Mouse (Mus musculus) midbrain, embryonic 10.5 days (tissue): ENCODE data around the gene Abcf1. TPM values are rescaled to one million over a fixed set of nuclear protein-coding genes. Genes with fewer than 3 reads are reported as not detected.
"Not testable (repeated sequence)": the region's sequence is repeated elsewhere in the genome, so short reads cannot be mapped to it uniquely, and the experiment has no call there.

Source experiments
- DNase-seq: peaks from one replicate; pipeline ENCODE4 v3.0.0-alpha.2; 2017; ENCODE audit warnings: low spot score
- H3K27ac ChIP-seq: fragments of 300-500 bp; sonication (generic); replicated peaks from 2 replicates; pipeline ENCODE4 v1.5.1; 2016; ENCODE audit warnings: mild to moderate bottlenecking
- H3K27me3 ChIP-seq: fragments of 300-500 bp; sonication (generic); 2 replicates; pipeline ENCODE4 v1.6.1; 2016; ENCODE audit warnings: low read depth, mild to moderate bottlenecking; ENCODE audit not compliant: poor library complexity, severe bottlenecking
- H3K36me3 ChIP-seq: fragments of 300-500 bp; sonication (generic); 2 replicates; pipeline ENCODE4 v1.6.1; 2016; ENCODE audit warnings: mild to moderate bottlenecking, moderate library complexity
- H3K4me1 ChIP-seq: fragments of 300-500 bp; sonication (generic); 2 replicates; pipeline ENCODE4 v1.6.1; 2016
- H3K4me3 ChIP-seq: fragments of 300-500 bp; sonication (generic); 2 replicates; pipeline ENCODE4 v1.5.1; 2016; ENCODE audit warnings: mild to moderate bottlenecking, moderate library complexity
- H3K9me3 ChIP-seq: fragments of 300-500 bp; sonication (generic); replicated peaks from 2 replicates; pipeline ENCODE4 v1.6.1; 2016; ENCODE audit warnings: mild to moderate bottlenecking
- WGBS: fragments of 180-500 bp; shearing (Covaris S2); methylation state at CpG from one replicate; pipeline ENCODE4 v1.1.7; 2016; 5-methylcytosine and 5-hydroxymethylcytosine counted together
- polyA plus RNA-seq: library from polyadenylated mRNA; unstranded; fragments of >200 nt; fragmentation: Nextera tagmentation; extraction: Ambion mirVana; gene quantifications from 2 replicates; pipeline ENCODE4 v1.2.1, GENCODE M21; 2016

Gene Abcf1
- polyA plus RNA-seq: 117 and 121 TPM in 2 replicates

DNA sequence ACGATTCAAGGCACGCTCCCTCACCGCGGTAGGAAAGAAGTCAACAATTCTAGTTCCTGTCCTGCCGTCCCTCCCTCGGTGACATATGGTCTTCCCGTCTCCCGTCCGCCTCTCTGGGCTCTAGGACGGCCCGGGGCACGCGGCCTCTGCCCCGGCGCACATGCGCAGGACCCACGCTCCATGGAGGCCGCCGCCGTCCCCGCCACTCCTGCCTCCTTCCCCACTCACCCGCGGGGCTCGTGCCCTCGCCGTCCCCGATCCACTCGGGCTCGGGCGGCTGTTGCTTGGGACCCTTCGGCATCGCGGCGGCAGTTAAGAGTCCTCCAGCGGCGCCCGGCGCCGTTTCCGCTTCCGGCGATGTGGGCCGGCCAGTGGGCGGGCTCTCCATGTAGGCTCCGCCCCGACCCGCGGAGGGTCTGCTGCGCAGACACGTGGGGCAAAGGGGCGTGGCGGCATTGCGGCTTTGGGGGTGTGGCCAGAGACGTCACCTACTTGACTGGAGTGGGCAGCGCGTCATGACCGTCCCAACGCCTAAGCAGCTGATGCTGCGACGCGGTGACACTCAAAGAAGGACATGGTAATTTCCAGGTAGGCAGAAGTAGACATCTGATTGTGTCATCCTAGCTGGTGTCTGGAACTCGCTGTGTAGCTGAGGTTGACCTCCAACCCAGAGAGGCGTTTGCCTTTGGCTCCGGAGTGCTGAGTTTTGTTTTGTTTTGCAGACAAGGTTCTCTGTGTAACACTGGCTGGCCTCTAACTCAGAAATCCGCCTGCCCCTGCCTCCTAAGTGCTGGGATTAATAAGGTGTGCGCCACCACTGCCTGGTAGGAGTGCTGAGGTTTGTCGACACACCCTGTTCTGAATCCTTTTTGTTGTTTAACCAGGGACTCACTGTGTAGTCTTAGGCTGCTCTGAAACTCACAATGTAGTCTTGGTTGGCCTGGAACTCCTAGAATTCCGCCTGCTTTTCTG, at the start of gene Abcf1:
Gene Abcf1, minus strand, starts transcription at position 344 of the 972 bp plus-strand sequence.
- Histone ChIP-seq H3K27ac (peak within 1 kb of the TSS; percentile 90), H3K4me3 (peak within 1 kb of the TSS; percentile 95), H3K27me3 (no peaks in the 10 kb centered on the region), H3K9me3 (no peaks in the 10 kb centered on the region), H3K4me1 (peaks cover 24% of the 10 kb centered on the region), H3K36me3 (peaks cover 54% of the 10 kb centered on the region)
- WGBS: under 1% methylated on average over 68 of the region's 68 CpGs
- peak; percentile 99 for DNase-seq

DNA sequence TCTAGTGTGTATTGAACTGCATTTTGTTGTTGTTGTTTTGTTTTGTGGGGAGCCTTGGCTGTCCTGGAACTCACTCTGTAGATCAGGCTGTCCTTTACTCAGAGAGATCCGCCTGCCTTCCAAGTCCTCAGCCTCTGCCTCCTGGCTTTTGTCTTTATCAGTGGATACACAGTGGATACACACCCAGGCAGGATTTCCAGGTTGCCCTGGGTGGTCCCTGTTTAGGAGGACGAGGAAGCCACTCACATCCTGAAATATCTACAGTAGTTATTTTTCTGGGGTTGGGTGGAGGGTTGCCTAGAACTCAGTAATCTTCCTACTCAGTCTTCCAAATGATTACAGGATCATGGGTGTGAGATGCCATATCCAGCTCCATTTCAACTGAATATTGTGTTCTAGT, 49.4 kb upstream of the Abcf1 start:
- Histone ChIP-seq H3K27ac (no peak overlapping the region), H3K9me3 (no peaks in the 10 kb centered on the region; the same call in 1 of the 2 replicates), H3K36me3 (peaks cover 19% of the 10 kb centered on the region), H3K4me1 (peaks cover 12% of the 10 kb centered on the region), H3K4me3 (no peak overlapping the region), H3K27me3 (no peaks in the 10 kb centered on the region)
- no peak for DNase-seq
- 73% methylated on average over 2 of the region's 2 CpGs for WGBS

DNA sequence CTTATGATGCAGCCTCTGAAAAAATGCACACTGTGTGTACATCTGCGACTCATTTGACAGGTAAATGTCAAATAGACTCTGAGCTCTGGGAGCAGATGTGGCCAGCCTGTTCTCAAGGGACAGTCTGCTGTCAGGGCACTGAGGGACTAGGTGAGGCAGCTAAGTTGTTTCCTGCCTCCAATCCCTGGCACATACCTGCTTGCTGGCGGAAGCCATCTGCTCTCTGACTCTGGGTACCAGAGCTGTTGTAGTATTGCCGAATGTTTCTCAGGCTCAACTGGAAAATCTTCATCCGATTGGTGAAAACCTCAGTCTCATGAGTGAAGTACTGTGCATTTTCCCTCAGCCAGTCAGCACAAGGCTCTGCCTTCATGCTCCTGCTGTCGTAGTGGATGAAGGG, 47.5 kb upstream of the Abcf1 start:
- peaks cover 12% of the 10 kb centered on the region for H3K4me1 ChIP-seq
- DNase-seq: no peak
- 95% methylated on average over 5 of the region's 5 CpGs for WGBS
- H3K27ac ChIP-seq: no peak overlapping the region
- no peak overlapping the region for H3K4me3 ChIP-seq
- no peaks in the 10 kb centered on the region; the same call in 1 of the 2 replicates for H3K9me3 ChIP-seq
- no peaks in the 10 kb centered on the region for H3K27me3 ChIP-seq
- peaks cover 20% of the 10 kb centered on the region for H3K36me3 ChIP-seq

- Histone ChIP-seq H3K27me3 (no peaks in the 10 kb centered on the region), H3K4me3 (no peak overlapping the region), H3K9me3 (no peaks in the 10 kb centered on the region; the same call in 1 of the 2 replicates), H3K27ac (no peak overlapping the region), H3K36me3 (peaks cover 20% of the 10 kb centered on the region), H3K4me1 (no peaks in the 10 kb centered on the region)
- no peak for DNase-seq
- WGBS: 94% methylated on average over 5 of the region's 5 CpGs
Measured at GRCm38 (mm10) chr17:36014977-36015376, 45.4 kb upstream of the Abcf1 start.

DNA sequence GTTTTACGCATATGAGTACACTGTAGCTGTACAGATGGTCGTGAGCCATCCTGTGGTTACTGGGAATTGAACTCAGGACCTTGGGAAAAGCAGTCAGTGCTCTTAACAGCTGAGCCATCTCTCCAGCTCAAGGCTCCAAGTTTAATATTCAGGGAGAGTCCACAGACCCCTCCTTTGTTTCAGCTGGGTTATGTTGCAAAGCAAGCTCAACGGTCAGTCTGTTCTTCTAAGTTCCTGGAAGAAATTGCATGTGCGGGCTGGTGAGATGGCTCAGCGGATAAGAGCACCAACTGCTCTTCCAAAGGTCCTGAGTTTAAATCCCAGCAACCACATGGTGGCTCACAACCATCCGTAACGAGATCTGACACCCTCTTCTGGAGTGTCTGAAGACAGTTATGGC, 34.8 kb upstream of the Abcf1 start:
- DNase-seq, H3K4me3 ChIP-seq, H3K4me1 ChIP-seq, H3K27me3 ChIP-seq, H3K27ac ChIP-seq: not testable (repeated sequence)
- WGBS: 96% methylated on average over 7 of the region's 7 CpGs
- Histone ChIP-seq H3K36me3 (peaks cover 27% of the 10 kb centered on the region), H3K9me3 (peaks cover 14% of the 10 kb centered on the region)

DNA sequence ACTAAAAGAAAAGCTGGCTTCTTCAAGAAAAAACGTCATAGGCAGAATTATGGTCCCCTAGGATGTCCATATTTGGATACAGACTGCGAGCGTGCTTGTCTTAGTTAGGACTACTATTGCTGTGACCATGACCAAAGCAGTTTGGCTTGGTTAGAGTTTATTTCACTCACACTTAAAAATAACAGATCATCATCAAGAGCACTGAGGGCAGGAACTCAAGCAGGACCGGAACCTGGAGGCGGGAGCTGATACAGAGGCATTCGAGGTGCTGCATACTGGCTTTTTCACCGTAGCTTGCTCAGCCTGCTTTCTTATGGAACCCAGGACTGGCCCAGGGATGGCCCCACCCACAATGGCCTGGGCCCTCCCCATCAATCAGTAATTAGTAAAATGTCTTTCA, 33.8 kb upstream of the Abcf1 start:
- 93% methylated on average over 7 of the region's 7 CpGs for WGBS
- H3K4me3 ChIP-seq: no peak overlapping the region
- H3K9me3 ChIP-seq: peaks cover 14% of the 10 kb centered on the region
- no peaks in the 10 kb centered on the region for H3K27me3 ChIP-seq
- DNase-seq: no peak
- H3K4me1 ChIP-seq: no peaks in the 10 kb centered on the region
- peaks cover 27% of the 10 kb centered on the region for H3K36me3 ChIP-seq
- H3K27ac ChIP-seq: no peak overlapping the region

DNA sequence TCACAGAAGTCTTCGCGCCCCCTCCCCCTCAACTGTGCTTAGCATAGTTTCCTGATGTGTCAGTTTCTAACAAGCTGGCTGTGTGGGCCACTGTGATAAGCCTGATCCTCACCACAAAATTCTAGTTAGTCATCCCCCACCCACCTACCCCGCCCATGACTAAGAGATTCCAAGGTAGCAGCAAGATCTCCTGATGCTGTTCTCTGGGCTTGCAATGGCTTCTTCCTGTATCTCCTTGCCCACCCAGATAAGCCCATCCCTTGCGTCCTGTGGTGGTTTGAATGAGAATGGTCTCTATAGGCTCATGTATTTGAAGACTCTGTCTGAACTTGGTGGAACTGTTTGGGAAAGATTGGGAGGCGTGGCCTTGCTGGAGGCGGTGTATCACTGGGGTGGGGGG, 32.4 kb upstream of the Abcf1 start:
- Histone ChIP-seq H3K4me1 (peaks cover 8% of the 10 kb centered on the region), H3K4me3 (no peak overlapping the region), H3K27me3 (no peaks in the 10 kb centered on the region), H3K9me3 (peaks cover 14% of the 10 kb centered on the region), H3K27ac (no peak overlapping the region), H3K36me3 (peaks cover 26% of the 10 kb centered on the region)
- 93% methylated on average over 6 of the region's 6 CpGs for WGBS
- no peak for DNase-seq

DNA sequence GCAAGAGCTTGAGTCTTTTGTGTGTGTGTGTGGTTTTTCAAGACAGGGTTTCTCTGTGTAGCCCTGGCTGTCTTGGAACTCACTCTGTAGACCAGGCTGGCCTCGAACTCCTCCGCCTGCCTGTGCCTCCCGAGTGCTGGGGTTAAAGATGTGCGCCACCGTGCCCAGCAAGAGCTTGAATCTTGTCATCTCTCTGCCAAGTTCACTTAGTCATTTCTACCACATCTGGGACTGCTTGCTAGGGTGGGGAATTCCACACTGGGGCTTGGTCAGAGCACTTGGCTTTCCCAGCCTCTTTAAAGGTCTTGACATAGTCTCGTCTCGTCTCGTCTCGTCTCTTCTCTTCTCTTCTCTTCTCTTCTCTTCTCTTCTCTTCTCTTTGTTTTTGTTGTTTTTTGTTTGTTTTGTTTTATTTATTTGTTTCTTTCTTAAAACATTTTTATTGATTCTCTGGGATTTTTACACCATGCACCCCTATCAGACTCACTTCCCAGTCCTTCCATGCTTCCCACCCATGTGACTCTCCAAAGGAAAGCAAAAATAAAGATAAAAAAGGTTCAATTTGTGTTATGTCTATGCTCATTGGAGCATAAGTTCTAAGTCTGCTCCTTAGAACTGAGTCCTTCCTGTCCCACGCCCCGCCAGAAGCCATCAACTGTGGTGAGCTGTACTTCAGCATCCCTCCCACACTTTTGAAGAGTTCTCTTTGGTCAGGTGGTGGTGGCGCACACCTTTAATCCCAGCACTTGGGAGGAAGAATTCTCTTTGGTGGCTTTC, 31.7 kb upstream of the Abcf1 start:
- WGBS: 98% methylated on average over 12 of the region's 12 CpGs

GRCm38 (mm10) chr17:36000349-36000748, 30.8 kb upstream of the Abcf1 start:
- DNase-seq: no peak
- Histone ChIP-seq H3K4me3 (no peak overlapping the region), H3K27me3 (no peaks in the 10 kb centered on the region), H3K9me3 (no peaks in the 10 kb centered on the region), H3K27ac (no peak overlapping the region), H3K4me1 (peaks cover 17% of the 10 kb centered on the region), H3K36me3 (peaks cover 10% of the 10 kb centered on the region; the same call in 1 of the 2 replicates)
- 90% methylated on average over 4 of the region's 4 CpGs for WGBS

More for the DNA sequence above, 31.7 kb upstream of the Abcf1 start:
- Histone ChIP-seq H3K27me3 (no peaks in the 10 kb centered on the region), H3K4me3 (no peak overlapping the region), H3K36me3 (peaks cover 20% of the 10 kb centered on the region), H3K4me1 (peaks cover 10% of the 10 kb centered on the region), H3K27ac (no peak overlapping the region), H3K9me3 (peaks cover 7% of the 10 kb centered on the region)
- no peak for DNase-seq

DNA sequence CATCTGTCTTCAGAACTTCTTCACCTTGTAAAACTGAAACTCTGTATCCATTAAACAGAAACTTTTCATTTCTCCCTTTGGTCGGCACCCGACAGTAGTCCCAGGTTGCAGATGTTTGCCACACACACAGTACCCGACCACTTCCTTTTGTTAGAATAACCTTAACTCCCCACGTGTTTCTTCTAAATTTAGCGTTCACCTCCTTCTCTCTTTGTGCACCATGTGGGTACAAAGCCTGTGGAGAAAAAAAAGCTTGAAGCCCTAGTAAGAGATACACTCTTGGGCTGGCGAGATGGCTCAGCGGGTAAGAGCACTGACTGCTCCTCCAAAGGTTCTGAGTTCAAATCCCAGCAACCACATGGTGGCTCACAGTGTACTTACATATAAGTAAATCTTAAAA, 29.8 kb upstream of the Abcf1 start:
- 92% methylated on average over 7 of the region's 7 CpGs for WGBS
- H3K27ac ChIP-seq: no peak overlapping the region
- no peaks in the 10 kb centered on the region for H3K9me3 ChIP-seq
- no peak overlapping the region for H3K4me3 ChIP-seq
- H3K4me1 ChIP-seq: peaks cover 23% of the 10 kb centered on the region
- peaks cover 4% of the 10 kb centered on the region; the same call in 1 of the 2 replicates for H3K36me3 ChIP-seq
- no peak for DNase-seq
- no peaks in the 10 kb centered on the region for H3K27me3 ChIP-seq

- Histone ChIP-seq H3K27ac (no peak overlapping the region), H3K36me3 (peaks cover 4% of the 10 kb centered on the region; the same call in 1 of the 2 replicates), H3K4me3 (no peak overlapping the region), H3K27me3 (no peaks in the 10 kb centered on the region), H3K4me1 (peaks cover 23% of the 10 kb centered on the region), H3K9me3 (no peaks in the 10 kb centered on the region)
- WGBS: 91% methylated on average over 6 of the region's 6 CpGs
- no peak for DNase-seq
Measured at GRCm38 (mm10) chr17:35998545-35999305, 29.2 kb upstream of the Abcf1 start.
